Mouse (Mus musculus): ENCODE measurements around the gene Tnik.

GRCm38 (mm10) chr3:28442116-28442515, 179.1 kb downstream of the Tnik start:
- TF ChIP-seq CTCF (conservative IDR thresholded peaks at IDR 0.05; ENCODE audit: low read length) (no peak), NANOG (IDR thresholded peaks at IDR 0.05; ENCODE audit: borderline replicate concordance, low read length) (no peak)

Data from E14TG2a.4 (cell line).